Mouse (Mus musculus): ENCODE measurements around the gene Gm21170.
"Not testable (repeated sequence)": the region's sequence is repeated elsewhere in the genome, so short reads cannot be mapped to it uniquely, and the experiment has no call there.

The Gm21170 gene

GRCm38 (mm10) chrY:47690998-47691397 is at the start of gene Gm21170:
Gene Gm21170, minus strand, starts transcription at chrY:47691098.
- not testable (repeated sequence) for DNase-seq (ENCODE audit: low read depth in 1 of 2, low spot score in 2 of 2)
